Mouse (Mus musculus) left cerebral cortex, postnatal 10 days (tissue): ENCODE data around the gene Tmcc2. TPM values are rescaled to one million over a fixed set of nuclear protein-coding genes. Genes with fewer than 3 reads are reported as not detected.

Experiments
- DNase-seq, 2 experiments: peaks; one replicate each; pipeline ENCODE4 v3.0.0; 2021 to 2022; ENCODE audit warnings: low spot score in 2 of 2, mixed read lengths in 1 of 2; ENCODE audit errors: extremely low spot score in 1 of 2
- intact Hi-C: fragments of 180-260 bp; cut with DNase I; formaldehyde crosslinking; loops from one replicate; pipeline ENCODE4 v1.15.1; 2025
- total RNA-seq, 2 experiments: library from RNA; stranded (reverse); gene quantifications; 2 replicates each; pipeline ENCODE4 v1.2.3; 2021

Gene Tmcc2
- total RNA-seq, 2 experiments from 2014 or later: 141 to 143 TPM

DNA sequence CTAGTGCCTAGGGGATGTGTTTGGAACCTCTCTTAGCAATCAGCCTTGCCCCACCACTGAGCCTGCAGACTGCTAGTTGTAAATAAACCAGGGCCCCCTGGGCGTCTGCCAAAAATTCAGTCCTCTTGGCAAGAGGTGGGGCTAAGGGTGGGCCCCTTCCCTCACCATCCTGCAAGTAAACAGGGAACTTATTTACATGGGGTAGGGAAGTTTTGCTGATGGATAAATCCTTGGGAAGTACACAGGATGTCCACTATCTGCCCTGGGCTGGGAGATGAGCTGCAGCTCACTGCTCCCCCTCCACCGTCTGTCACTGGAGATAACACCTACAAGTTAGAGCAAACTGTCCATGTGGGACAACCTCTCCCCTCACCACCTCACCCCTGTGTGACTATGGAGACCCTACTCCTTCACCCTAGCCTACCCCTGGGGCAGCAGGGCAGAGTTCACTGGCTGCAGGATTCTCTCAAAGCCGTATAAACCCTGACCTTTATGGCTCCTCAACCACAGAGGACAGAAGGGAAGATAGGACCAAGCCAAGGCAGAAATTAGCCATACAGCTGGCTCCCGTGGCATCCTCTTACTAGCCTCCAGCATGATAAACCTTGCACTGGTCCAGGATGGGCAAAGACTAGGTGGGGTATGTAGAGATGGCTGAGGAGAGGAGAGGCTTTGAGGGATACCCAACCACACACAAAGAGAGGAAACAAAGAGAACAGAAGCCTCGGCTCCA, 16.8 kb downstream of the Tmcc2 start:
- intact Hi-C loops: loop anchor here (10.0 kb wide), 1 partner anchor 220 kb away; no protein-coding TSS in a partner anchor
- peak in 1 of 2 experiments; percentile 59 for DNase-seq

DNA sequence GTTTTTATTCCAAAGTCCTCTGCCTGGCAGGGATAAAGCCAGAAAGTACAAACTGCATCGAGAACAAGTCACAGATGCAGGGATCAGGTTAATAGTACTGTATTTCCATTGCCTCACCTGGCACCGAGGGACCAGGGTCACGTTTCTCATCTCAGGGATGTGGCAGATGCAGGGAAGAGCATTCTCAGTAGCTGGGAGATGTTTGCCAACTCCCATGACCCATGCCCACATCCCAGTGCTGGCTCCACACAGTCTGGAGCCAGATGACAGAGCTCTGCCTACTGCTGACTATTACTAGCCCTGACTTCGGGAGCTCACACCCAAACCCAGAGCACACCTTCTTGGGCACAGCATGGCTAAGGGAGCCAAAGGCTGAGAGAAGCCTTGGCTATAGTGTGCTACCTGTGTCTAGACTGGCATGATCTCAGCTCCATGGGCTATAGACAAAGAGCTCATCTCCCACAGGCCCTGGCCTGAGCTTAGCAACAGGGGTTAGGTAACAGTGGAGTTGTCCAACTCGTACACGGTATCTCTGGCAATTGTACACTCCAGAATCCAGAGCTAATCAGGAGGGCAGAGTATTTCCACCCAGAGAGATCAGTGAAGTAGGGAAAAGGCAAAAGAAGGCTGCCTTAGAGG, 18.1 kb downstream of the Tmcc2 start:
- no peak for DNase-seq
- intact Hi-C loops: loop anchor here (10.0 kb wide), 1 partner anchor 222 kb away; no protein-coding TSS in a partner anchor

DNA sequence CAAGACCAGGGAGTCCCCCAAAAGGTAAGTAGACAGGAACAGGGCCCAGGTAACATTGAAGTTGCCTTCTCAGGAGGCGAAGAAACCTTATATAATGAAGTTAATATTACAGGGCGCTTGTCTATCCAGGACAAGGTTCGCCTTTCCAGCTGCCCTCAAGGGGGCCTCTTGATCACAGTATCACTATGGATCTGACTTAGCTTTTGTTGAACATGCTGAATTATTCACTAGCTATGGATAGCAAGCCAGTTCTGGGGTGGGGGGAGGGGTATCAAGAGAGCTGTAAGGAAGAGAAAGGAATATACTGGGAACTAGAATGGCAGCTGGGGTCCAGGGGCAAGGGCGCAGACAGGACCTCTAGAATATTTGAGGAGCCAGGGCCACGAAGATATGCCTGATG, 18.7 kb downstream of the Tmcc2 start:
- intact Hi-C loops: loop anchor here (10.0 kb wide), 1 partner anchor 222 kb away; no protein-coding TSS in a partner anchor
- DNase-seq: no peak

DNA sequence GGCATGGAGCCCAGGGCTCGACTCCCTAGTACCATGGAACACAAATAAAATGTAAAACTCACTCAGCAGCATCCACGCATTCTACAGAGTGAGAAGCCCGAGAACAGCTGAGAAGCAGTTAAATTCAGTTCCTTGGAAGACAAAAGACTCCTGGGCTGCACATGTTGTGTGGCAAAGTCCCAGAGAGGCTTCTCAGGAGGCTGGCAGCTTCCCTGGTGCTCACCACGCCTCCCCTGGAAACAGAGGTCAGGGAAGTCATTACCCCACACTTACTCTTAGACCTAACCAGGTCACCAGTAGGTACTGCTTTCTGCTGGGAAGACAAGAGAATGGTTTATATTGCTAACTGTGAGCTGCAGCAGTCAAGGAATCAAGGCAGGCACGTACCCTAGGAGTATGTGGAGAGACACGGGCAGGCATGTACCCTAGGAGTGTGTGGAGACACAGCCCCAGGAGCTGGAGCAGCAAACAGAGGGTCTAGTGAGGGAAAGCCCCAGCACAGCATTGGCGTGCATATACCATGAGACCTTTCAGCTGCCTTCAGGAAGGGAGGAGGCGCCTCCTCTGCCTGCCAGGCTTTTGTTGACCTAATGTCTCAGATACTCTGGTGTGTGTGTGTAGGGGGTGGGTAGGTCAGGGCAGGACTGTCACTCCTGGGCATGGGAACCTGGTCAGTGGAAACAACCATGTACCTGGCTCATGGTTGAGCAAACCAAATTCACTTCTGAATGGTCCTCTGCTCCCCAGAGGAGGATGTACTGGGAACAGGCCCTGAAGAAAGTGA, 19.6 kb downstream of the Tmcc2 start:
- intact Hi-C loops: loop anchor here (10.0 kb wide), 1 partner anchor 223 kb away; no protein-coding TSS in a partner anchor
- DNase-seq: no peak

DNA sequence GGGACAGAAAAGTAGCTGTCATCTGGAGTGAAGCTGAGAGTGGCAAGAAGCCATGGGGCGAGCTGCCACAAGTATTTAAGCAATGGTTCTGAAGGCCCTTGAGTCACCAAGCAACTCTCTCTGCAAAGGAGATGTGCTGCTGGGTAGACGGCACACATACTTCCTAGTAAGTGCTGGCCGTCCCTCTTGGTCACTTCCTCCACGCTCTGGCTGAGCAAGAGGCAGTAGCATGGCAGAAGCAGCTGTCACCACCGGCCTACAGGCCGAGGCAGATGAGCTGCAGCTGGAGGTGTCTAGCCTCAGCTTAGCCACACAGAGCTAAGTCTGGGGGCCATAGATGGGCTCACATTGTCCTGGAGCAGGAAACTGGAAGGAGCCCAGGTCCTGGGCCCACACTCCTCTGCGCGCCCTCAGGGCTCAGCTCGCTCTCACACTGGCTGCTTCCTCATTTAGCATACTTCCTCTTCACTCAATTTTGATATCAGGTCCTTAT, 20.4 kb downstream of the Tmcc2 start:
- intact Hi-C loops: loop anchor here (10.0 kb wide), 1 partner anchor 224 kb away; no protein-coding TSS in a partner anchor
- no peak for DNase-seq

DNA sequence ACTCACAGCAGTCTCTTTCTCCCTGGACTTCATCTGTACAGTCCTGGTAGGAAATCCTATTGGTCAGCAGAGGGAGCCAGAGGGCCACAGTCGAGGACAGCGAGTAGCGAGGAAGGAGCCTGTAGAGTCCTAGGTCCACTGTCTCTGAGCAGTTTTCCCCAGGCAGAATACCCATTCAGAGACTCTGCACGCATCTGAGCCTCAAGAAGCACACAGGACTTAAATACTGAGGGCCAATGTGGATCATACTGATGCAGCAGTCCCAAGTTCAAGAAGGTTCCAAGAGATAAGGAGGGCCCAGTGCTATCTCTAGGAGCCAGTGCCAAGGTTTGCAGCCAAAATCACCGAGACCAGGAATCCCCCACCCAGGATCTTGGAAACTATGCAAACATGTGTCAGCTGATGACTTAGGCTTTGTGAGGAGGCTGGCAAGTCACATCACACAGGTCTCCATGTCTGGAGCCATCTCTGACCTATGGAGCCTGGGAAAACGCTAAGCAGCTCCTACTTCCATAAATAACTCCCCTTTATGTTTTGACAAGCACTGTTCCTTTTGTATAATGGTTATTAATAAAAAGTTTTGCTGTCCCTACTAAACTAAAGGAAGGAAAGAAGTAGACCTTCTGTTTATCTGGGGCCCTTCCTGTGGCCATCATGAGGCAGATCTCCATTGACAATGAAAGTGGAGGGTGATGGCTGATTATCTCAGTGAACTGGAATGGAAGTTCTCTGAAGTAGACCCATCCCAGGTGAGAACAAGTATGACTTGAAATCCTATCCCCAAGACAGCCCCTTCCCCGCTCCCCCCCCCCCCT, 23.2 kb downstream of the Tmcc2 start:
- intact Hi-C loops: loop anchor here (5.0 to 10.0 kb wide), 2 partner anchors 59 to 107 kb away; partner anchors contain the start of gene Rbbp5
- peak; percentile 84 for DNase-seq

DNA sequence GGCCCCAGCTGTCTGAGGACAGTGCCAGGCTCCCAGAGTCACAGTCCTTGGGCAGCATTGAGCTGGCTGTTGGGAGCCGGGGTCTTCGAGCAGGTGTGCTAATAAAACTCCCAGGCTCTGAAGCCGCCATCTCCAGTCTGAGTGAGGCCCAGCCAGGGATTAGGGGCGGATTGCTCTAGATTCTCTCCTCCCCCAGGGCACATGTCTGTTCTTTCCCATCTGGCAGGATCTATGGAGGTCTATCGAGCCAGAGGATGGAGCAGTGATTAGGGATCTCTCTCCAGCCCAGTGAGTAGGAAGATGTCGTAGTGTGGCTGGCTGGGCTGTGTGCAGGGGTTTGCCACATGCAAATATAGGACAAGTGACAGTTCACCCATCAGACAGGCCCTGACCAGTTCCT, 24.1 kb downstream of the Tmcc2 start:
- DNase-seq: no peak
- intact Hi-C loops: loop anchor here (5.0 to 10.0 kb wide), 2 partner anchors 60 to 108 kb away; partner anchors contain the start of gene Rbbp5

DNA sequence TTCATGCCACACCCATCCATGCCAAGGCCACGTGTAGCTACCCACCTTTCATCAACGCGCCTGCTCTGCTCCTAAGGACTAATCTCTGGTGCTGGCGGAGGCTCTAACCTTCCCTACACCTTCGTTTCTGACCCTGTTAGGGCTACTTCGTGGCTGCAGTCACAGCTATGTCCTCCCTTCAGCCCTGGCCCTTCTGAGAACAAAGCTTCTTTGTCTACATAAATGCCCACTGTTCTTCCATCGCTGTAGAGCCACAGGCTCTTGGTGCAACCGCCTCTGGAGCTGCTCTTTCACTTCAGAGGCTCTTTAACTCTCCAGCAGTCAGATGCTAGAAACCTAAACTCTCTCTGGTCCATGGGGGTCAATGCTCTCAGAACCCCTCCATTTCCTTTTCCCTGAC, 24.8 kb downstream of the Tmcc2 start:
- intact Hi-C loops: loop anchor here (5.0 to 10.0 kb wide), 2 partner anchors 61 to 109 kb away; partner anchors contain the start of gene Rbbp5
- DNase-seq: no peak

DNA sequence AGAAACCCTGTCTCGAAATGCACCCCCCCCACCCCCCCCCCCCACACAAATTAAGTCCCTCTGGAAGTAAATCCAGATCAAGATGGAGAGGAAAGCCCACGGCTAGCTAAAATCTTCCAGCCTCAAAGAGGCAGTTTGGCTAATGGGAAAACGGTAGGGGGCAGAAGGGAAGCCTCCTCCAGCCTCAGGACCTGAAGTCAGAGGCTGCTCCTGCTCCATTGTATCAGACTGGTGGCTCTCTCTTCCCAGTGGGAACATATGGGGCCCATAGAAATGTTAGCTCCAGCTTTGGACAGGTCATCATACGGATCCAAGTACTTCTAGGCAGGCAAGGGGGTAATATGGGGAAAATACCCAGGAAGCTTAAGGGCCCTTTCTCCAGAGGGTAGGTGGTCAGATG, 25.4 kb downstream of the Tmcc2 start:
- intact Hi-C loops: loop anchor here (5.0 to 10.0 kb wide), 2 partner anchors 62 to 109 kb away; partner anchors contain the start of gene Rbbp5
- no peak for DNase-seq

DNA sequence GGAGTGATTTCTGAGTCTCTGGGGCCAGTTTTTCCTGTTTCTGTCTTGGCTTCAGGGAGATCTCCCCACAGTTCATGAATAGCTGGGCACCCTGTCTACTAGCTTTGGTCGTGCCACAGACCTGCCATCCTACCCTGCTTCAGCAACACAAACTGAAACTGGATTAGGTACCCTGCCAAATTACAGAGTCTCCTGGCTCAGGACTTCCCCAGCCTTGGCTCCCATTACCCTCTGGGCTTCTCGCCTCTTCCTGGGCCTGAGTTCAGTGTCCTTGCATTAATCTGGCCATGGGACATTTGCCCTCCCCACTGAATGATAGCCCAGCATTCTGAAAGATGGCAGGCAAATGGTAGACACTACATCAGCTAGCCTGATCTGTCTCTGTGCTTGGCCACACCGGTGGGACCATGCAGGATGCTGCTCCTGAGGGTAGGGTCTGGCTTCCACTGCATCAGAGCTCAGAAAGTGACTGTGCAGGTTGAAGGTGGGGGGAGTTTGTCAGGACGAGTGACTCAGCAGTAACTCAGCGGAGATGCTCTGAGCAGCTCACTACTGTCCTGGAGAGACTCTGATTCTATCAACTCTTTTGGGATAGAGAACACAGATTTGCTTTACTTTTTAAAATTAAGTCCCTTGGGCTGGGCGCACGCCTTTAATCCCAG, 26.1 kb downstream of the Tmcc2 start:
- peak in 1 of 2 experiments; percentile 51 for DNase-seq
- intact Hi-C loops: loop anchor here (5.0 to 10.0 kb wide), 2 partner anchors 62 to 110 kb away; partner anchors contain the start of gene Rbbp5

DNA sequence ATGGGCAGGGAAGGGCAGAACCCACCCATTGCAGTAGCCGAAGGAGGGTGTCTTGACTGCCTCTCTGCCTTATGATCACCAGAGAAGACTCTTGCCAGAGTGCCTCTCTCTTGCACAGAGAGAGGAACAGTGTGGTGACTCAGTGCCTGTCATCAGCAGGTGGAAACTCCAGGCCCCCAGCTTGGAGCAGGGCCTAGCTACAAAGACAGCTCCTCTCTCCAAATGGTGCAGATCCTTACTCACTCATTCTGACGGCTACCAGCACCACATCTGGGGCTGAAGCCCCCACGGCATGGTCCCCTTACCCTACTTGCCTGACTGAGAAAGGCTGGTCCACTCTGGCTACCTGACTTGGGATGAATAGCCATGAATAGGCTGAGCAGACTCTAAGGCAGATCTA, 26.7 kb downstream of the Tmcc2 start:
- intact Hi-C loops: loop anchor here (10.0 kb wide), 1 partner anchor 110 kb away; the partner anchor contains the start of gene Rbbp5

DNA sequence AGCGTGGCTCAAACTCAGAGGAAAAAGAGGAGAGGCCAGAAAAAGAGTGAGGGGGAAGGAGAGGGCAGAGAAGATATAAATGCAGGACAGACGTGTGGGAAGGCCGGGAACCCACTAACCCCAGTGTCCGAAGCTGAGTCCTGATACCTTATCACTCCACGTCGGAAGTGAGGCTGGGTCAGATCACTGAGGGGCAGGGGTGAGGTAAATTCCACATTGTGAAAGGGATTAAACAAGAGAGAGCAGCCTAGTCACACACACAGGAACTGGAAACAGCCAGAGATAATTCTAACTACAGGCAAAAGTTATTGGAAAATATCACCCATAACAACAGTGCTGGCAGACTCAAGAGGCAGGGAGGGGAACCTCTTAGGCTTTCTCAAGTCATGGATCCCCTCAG, 29.1 kb downstream of the Tmcc2 start:
- intact Hi-C loops: loop anchor here (10.0 kb wide), 1 partner anchor 113 kb away; the partner anchor contains the start of gene Rbbp5
- DNase-seq: no peak

More for the DNA sequence above, 26.7 kb downstream of the Tmcc2 start:
- no peak for DNase-seq

DNA sequence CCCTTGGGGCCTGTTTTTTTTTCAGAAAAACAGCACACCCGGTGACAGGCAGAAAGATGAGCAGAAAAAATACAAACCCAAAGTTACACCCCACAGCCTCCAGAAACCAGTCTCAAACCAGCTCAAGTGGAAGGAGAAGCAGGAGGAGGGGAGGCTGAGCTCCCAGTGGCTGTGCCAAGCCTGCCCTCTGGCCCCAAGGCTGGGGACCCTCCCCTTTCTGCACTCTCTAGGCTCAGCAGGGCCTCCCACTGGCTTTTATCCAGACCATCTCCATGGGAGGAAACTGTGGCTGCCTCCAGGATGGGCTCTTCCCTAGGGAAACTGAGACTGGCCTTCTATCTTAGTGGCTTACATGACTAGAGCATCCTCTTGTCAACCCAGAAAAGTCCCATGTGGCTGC, 34.2 kb downstream of the Tmcc2 start:
- intact Hi-C loops: loop anchor here (10.0 kb wide), 1 partner anchor 202 kb away; no protein-coding TSS in a partner anchor
- no peak for DNase-seq

DNA sequence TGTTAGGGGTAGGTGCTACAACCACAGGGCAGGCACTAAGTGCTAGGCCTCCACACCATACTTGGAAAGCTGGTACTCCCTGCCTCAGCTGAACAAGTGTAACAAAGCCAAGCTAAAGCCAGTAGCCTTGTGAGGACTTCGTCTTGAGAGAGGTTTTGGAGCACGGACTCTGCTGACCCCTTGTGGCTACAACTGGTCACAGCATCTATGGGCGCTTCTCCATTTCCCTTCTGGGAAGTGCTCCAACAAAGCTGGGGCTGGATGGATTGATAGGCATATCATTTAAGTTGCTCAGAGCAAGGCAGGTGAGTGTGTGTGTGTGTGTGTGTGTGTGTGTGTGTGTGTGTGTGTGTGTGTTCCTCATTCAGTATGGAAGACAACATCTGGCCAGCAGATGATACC, 35.2 kb downstream of the Tmcc2 start:
- intact Hi-C loops: loop anchor here (2.0 to 10.0 kb wide), 2 partner anchors 43 to 201 kb away; no protein-coding TSS in a partner anchor
- DNase-seq: peak; percentile 81 to 85

DNA sequence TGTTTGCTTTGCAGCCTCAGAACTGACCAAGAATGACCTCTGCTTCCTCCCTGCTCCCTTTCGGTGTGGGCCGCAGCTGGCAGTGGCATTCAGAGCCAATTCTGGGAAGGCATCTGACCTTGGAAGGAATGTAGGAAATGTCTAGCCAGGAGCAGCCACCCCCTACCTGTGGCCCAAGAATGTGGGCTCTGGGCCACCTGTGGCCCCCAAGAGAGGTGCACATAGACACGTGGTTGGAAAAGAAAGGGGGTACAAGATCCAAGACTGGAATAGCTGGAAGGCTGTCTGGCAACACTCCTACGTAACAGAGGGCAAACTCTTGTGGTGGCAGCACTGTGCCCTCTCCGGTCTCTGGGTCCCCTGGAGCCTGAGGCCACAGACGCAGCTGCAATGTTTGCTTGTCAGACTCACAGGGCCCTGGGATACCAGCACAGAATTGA, 35.9 kb downstream of the Tmcc2 start:
- intact Hi-C loops: loop anchor here (2.0 to 10.0 kb wide), 2 partner anchors 42 to 200 kb away; no protein-coding TSS in a partner anchor
- DNase-seq: no peak

DNA sequence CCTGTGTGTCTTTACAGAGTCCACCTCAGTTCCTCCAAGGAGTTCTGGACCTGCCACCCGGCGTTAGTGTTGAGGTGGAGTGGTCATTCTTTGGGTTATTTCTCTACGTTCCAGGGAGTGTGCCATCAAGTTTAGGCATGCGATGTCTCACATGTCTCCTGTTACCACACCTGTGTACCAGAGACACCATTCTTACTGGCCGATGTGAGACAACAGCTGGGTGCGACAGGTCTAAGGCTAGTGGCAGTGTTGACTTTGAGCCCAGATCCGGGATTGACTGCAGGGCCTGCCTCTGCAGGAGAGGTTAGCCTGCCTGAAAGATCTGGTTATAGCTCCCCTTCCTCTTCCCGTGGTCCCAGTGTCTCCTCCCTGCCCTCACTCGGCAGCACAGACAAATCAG, 36.8 kb downstream of the Tmcc2 start:
- no peak for DNase-seq
- intact Hi-C loops: loop anchor here (2.0 to 10.0 kb wide), 2 partner anchors 41 to 199 kb away; no protein-coding TSS in a partner anchor

DNA sequence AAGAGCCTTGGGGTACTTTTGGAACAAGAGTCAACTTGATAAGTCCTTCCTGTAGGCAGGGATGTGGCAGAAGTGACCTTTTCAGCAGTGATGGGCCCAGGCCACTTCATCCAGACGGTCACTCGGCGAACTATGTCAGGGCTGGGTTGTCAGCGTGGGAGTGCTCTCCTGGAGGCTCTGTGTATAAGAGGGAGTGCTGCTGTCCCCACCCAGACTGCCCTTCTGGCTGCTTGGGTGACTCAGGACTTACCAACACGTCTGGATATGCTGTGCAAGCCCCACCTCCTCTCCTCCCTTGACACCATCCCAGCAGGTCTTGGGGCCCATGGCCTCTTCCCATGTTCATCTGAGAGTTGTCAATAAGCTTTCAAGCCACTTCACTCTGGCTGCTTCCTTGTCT, 37.7 kb downstream of the Tmcc2 start:
- no peak for DNase-seq
- intact Hi-C loops: loop anchor here (10.0 kb wide), 1 partner anchor 199 kb away; no protein-coding TSS in a partner anchor
